Mouse (Mus musculus): ENCODE measurements around the gene Olfr615. TPM values are rescaled to one million over a fixed set of nuclear protein-coding genes. Genes with fewer than 3 reads are reported as not detected.
"Not testable (repeated sequence)": the region's sequence is repeated elsewhere in the genome, so short reads cannot be mapped to it uniquely, and the experiment has no call there.

The Olfr615 gene
- not detected in 2 replicates for polyA plus RNA-seq (2015; fragmentation: Nextera tagmentation; extraction: Ambion mirVana)

DNA sequence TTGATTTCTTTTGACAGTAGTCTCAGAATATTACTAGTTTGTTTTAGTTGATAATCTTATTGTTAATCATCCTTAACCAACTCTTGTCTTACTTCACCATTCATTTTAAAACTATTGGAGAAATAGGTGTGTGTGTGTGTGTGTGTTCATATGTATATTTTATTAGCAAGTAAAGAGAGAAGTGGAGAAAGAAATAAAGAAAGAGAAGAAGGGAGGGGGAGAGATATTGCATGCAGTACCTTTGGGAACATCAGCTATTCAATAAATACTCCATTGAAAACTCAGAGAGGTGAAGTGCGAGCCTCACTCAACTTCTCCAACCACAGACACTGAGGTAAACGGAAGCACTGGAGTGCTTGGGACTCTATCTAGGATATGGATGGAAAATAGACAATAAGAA lies at the start of gene Olfr615:
Olfr615 (plus strand) TSS at position 301 of the 400 bp plus-strand sequence.
- WGBS, result 85% methylated on average over 2 of the region's 2 CpGs
- no peaks in the 10 kb centered on the region for H3K27me3 ChIP-seq
- no peaks in the 10 kb centered on the region for H3K36me3 ChIP-seq
- H3K27ac ChIP-seq (replicated peaks), result no peak within 1 kb of the TSS
- H3K9ac ChIP-seq, result no peak within 1 kb of the TSS
- ATAC-seq (ENCODE audit: low FRiP score, low read depth), result no peak
- H3K4me2 ChIP-seq, result no peak within 1 kb of the TSS
- H3K4me1 ChIP-seq (replicated peaks), result no peaks in the 10 kb centered on the region
- no peaks in the 10 kb centered on the region for H3K9me3 ChIP-seq
- H3K4me3 ChIP-seq, result no peak within 1 kb of the TSS

DNA sequence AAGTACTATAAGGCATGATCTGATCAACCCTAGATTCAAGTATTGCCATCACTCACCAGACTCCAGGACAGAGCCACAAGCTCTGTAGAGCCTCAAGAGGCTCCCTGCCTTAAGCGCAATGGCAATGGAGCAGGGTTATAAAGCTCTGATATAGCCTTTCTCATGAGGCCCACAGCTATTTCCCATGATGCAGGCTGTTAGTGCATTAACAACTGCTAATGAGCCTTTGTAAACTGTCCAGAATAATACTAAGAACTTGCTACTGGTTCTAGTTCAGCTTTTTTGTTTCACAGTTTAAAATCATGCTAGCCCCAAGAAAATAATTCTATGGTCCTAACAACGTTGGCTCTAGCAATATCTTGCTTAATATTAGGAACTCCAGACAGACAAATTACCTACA lies 43.9 kb upstream of the Olfr615 start, which contains the start of gene Olfr610:
Olfr610 (minus strand) TSS at position 101 of the 400 bp plus-strand sequence.
- Histone ChIP-seq H3K9me3 (no peaks in the 10 kb centered on the region), H3K9ac (no peak within 1 kb of the TSS), H3K27ac (replicated peaks) (no peak within 1 kb of the TSS), H3K27me3 (no peaks in the 10 kb centered on the region), H3K36me3 (no peaks in the 10 kb centered on the region), H3K4me1 (replicated peaks) (no peaks in the 10 kb centered on the region), H3K4me2 (no peak within 1 kb of the TSS), H3K4me3 (no peak within 1 kb of the TSS)
- no peak for ATAC-seq (ENCODE audit: low FRiP score, low read depth)
- 89% methylated on average over 2 of the region's 2 CpGs for WGBS

- H3K9ac ChIP-seq; H3K9me3 ChIP-seq; H3K27ac ChIP-seq (replicated peaks); H3K36me3 ChIP-seq; H3K4me2 ChIP-seq; H3K4me1 ChIP-seq (replicated peaks); H3K4me3 ChIP-seq; H3K27me3 ChIP-seq; ATAC-seq (ENCODE audit: low FRiP score, low read depth): not testable (repeated sequence)
- 67% methylated on average over 1 of the region's 1 CpGs for WGBS
These were observed 35.1 kb upstream of the Olfr615 start, which contains the start of gene Olfr611 for GRCm38 (mm10) chr7:103520746-103521145. Olfr611 (minus strand) TSS chr7:103520846.

- not testable (repeated sequence) for H3K4me1 ChIP-seq (replicated peaks); ATAC-seq (ENCODE audit: low FRiP score, low read depth); H3K9ac ChIP-seq; H3K27me3 ChIP-seq; H3K4me3 ChIP-seq; H3K36me3 ChIP-seq; H3K9me3 ChIP-seq; H3K27ac ChIP-seq (replicated peaks); H3K4me2 ChIP-seq
- 81% methylated on average over 2 of the region's 2 CpGs for WGBS
These were observed 13.3 kb upstream of the Olfr615 start, which contains the start of gene Olfr612 for GRCm38 (mm10) chr7:103542617-103543016. Olfr612 (minus strand) TSS chr7:103542717.

DNA sequence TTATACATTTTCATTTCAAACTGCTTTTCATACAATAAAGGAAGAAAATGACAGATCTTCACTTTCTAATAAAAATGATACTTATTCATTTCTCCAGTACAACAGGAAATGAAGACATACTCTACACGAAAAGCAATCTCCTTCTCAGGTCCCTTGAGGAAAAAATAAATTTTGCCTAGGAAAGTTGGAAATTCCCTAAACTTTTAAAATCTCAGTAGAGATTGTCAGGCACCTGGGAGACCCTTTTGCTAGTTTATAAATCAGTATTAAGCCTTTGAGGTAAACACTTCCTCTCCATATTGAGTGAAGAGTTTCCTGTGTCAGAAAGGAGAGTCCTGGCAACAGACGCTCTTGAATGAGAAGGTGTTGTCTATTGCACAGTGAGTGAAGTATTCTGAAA lies 8.1 kb upstream of the Olfr615 start, which contains the start of gene Olfr613:
Olfr613 (plus strand) TSS at position 301 of the 400 bp plus-strand sequence.
- Histone ChIP-seq H3K27me3 (no peaks in the 10 kb centered on the region), H3K9me3 (no peaks in the 10 kb centered on the region), H3K27ac (replicated peaks) (no peak within 1 kb of the TSS), H3K4me1 (replicated peaks) (no peaks in the 10 kb centered on the region), H3K4me3 (no peak within 1 kb of the TSS), H3K9ac (no peak within 1 kb of the TSS), H3K4me2 (no peak within 1 kb of the TSS), H3K36me3 (no peaks in the 10 kb centered on the region)
- ATAC-seq (ENCODE audit: low FRiP score, low read depth), result no peak
- 85% methylated on average over 2 of the region's 2 CpGs for WGBS

GRCm38 (mm10) chr7:103569043-103569442 lies 13.2 kb downstream of the Olfr615 start, which contains the start of gene Olfr616:
Olfr616 (minus strand) TSS chr7:103569143.
- Histone ChIP-seq H3K4me3 (no peak within 1 kb of the TSS), H3K27me3 (no peaks in the 10 kb centered on the region), H3K9me3 (no peaks in the 10 kb centered on the region), H3K27ac (replicated peaks) (no peak within 1 kb of the TSS), H3K4me1 (replicated peaks) (no peaks in the 10 kb centered on the region), H3K4me2 (no peak within 1 kb of the TSS), H3K9ac (no peak within 1 kb of the TSS), H3K36me3 (no peaks in the 10 kb centered on the region)
- 80% methylated on average over 3 of the region's 3 CpGs for WGBS
- no peak for ATAC-seq (ENCODE audit: low FRiP score, low read depth)

DNA sequence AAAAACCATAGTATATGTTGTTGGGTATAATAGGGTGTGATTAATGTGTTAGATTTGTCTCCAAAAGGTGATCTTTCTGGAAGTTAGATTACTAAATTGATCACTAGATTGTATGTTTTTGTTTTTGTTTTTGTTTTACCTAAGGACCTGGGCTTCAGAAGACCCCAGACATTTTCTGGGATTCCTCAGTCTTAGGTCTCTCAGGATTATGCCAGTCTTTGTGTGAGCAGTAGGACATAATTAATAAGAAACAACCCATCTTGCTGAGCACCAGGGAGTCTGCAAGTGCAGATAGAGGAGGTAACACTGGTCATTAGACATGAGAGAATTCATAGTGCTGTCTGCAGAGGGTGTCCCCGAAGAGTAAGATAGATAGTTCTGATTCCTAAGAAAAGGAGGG lies 16.9 kb downstream of the Olfr615 start, which contains the start of gene Olfr617:
Olfr617 (plus strand) TSS at position 301 of the 400 bp plus-strand sequence.
- WGBS, result 100% methylated on average over 1 of the region's 1 CpGs
- Histone ChIP-seq H3K4me1 (replicated peaks) (no peaks in the 10 kb centered on the region), H3K4me2 (no peak within 1 kb of the TSS), H3K4me3 (no peak within 1 kb of the TSS), H3K27ac (replicated peaks) (no peak within 1 kb of the TSS), H3K9ac (no peak within 1 kb of the TSS), H3K36me3 (no peaks in the 10 kb centered on the region), H3K9me3 (no peaks in the 10 kb centered on the region), H3K27me3 (no peaks in the 10 kb centered on the region)
- ATAC-seq (ENCODE audit: low FRiP score, low read depth), result no peak

DNA sequence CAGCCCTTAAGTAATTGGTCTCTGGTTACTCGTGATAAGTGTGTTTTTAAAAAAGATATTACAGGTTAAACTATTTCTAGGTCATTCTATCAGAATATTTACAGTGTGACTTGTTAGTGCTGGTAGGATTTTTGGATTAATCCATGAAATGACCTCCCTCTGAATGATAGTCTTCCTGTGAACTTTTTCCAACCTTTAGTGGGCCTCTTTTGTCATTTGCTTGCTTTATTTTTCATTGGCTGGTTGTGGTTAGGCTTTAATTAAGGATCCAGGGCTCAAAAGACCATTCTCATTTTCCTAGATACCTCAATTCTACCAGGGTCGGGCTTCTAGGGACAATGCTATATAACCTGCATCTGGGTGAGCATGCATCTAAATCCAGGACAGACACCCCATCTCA lies 33.9 kb downstream of the Olfr615 start, which contains the start of gene Olfr618:
Olfr618 (plus strand) TSS at position 301 of the 400 bp plus-strand sequence.
- Histone ChIP-seq H3K4me2 (no peak within 1 kb of the TSS), H3K4me1 (replicated peaks) (no peaks in the 10 kb centered on the region), H3K4me3 (no peak within 1 kb of the TSS), H3K36me3 (no peaks in the 10 kb centered on the region), H3K27me3 (no peaks in the 10 kb centered on the region), H3K9ac (no peak within 1 kb of the TSS), H3K27ac (replicated peaks) (no peak within 1 kb of the TSS), H3K9me3 (no peaks in the 10 kb centered on the region)
- 73% methylated on average over 2 of the region's 2 CpGs for WGBS
- no peak for ATAC-seq (ENCODE audit: low FRiP score, low read depth)

GRCm38 (mm10) chr7:103600275-103600674 lies 44.4 kb downstream of the Olfr615 start, which contains the start of gene Olfr619:
Olfr619 (plus strand) TSS chr7:103600575.
- Histone ChIP-seq H3K4me2 (no peak within 1 kb of the TSS), H3K9me3 (no peaks in the 10 kb centered on the region), H3K4me3 (no peak within 1 kb of the TSS), H3K36me3 (no peaks in the 10 kb centered on the region), H3K4me1 (replicated peaks) (no peaks in the 10 kb centered on the region), H3K27me3 (no peaks in the 10 kb centered on the region), H3K27ac (replicated peaks) (no peak within 1 kb of the TSS), H3K9ac (no peak within 1 kb of the TSS)
- ATAC-seq (ENCODE audit: low FRiP score, low read depth), result no peak

DNA sequence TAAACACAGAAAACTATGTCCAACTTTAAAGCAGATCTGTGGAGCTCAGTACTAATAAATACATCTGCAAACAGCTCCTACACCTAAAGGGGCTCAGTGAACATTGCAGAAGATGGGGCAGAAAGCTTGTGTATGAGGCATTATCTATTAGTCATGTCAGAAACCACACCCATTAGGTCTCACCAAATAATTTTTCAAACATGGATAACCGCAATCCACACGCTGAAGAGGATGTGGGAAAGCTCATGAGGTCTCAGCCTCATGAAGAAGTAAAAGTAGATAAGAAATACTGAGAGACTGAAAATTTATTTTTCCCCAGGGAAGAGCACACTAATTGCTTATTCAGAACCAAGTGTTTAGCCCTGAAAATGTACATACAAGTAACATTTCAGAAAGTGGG lies 51.5 kb downstream of the Olfr615 start:
- 86% methylated on average over 2 of the region's 2 CpGs for WGBS
- H3K4me1 ChIP-seq (replicated peaks), result no peaks in the 10 kb centered on the region
- H3K4me2 ChIP-seq, result no peak overlapping the region
- no peak for ATAC-seq (ENCODE audit: low FRiP score, low read depth)
- no peak overlapping the region for H3K27ac ChIP-seq (replicated peaks)
- H3K9me3 ChIP-seq, result no peaks in the 10 kb centered on the region
- no peaks in the 10 kb centered on the region for H3K36me3 ChIP-seq
- no peaks in the 10 kb centered on the region for H3K27me3 ChIP-seq
- H3K4me3 ChIP-seq, result no peak overlapping the region
- H3K9ac ChIP-seq, result no peak overlapping the region

DNA sequence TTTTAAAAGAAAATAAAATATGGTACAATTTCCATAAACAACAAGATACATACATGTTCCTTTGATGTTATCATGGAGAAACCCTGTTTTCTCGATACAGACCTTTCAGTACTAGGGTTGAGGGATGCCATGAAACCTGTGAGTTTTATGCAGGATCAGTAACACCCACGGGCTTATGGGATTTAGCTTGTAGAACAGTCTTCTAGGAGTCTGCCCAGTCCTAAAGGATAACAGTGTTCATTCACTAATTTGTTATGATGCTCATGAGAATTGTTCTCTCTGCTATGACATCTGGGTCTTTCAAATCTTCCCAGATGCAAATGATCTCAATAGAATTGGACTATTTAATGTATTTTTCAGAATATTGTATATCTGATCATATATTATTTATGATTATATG lies 56.6 kb downstream of the Olfr615 start, which contains the start of gene Olfr620:
Olfr620 (minus strand) TSS at position 101 of the 400 bp plus-strand sequence.
- Histone ChIP-seq H3K36me3 (no peaks in the 10 kb centered on the region), H3K27ac (replicated peaks) (no peak within 1 kb of the TSS), H3K27me3 (no peaks in the 10 kb centered on the region), H3K9ac (no peak within 1 kb of the TSS), H3K4me3 (no peak within 1 kb of the TSS), H3K4me1 (replicated peaks) (no peaks in the 10 kb centered on the region), H3K9me3 (no peaks in the 10 kb centered on the region), H3K4me2 (no peak within 1 kb of the TSS)
- no peak for ATAC-seq (ENCODE audit: low FRiP score, low read depth)
- WGBS, result 85% methylated on average over 2 of the region's 2 CpGs
